Mouse (Mus musculus) cerebellum, adult (tissue): Measurements from ENCODE around the gene Ccdc177.
"Not testable (repeated sequence)": the region's sequence is repeated elsewhere in the genome, so short reads cannot be mapped to it uniquely, and the experiment has no call there.

Experiments used
- ATAC-seq: cut with Nextera tagmentation; 2 replicates; pipeline ENCODE4 v1.9.2; 2017; ENCODE audit warnings: mild to moderate bottlenecking, moderate library complexity, mixed read lengths; ENCODE audit not compliant: insufficient number of reproducible peaks, low FRiP score, low TSS enrichment

Gene Ccdc177

GRCm38 (mm10) chr12:80760396-80760801 lies at the start of gene Ccdc177:
Gene Ccdc177, minus strand, starts transcription at chr12:80760687.
- peak; percentile 72 for ATAC-seq

- no peak for ATAC-seq
Measured at GRCm38 (mm10) chr12:80810005-80810404, 49.5 kb upstream of the Ccdc177 start.

GRCm38 (mm10) chr12:80807451-80808085 lies 47.1 kb upstream of the Ccdc177 start:
- ATAC-seq = no peak

GRCm38 (mm10) chr12:80804861-80805428 lies 44.5 kb upstream of the Ccdc177 start:
- no peak for ATAC-seq

- ATAC-seq = 0 out of 2 replicates have a peak, but pooled peaks have one; percentile 26
Measured at GRCm38 (mm10) chr12:80803924-80804323, 43.4 kb upstream of the Ccdc177 start.

GRCm38 (mm10) chr12:80801443-80801842 lies 41.0 kb upstream of the Ccdc177 start:
- ATAC-seq = no peak

GRCm38 (mm10) chr12:80800156-80800555 lies 39.7 kb upstream of the Ccdc177 start:
- ATAC-seq = no peak

GRCm38 (mm10) chr12:80798271-80798670 lies 37.8 kb upstream of the Ccdc177 start:
- peak; percentile 94 for ATAC-seq

- no peak for ATAC-seq
Measured at GRCm38 (mm10) chr12:80794935-80795785, 34.7 kb upstream of the Ccdc177 start.

- no peak for ATAC-seq
Measured at GRCm38 (mm10) chr12:80794522-80794921, 34.0 kb upstream of the Ccdc177 start.

GRCm38 (mm10) chr12:80793535-80793934 lies 33.0 kb upstream of the Ccdc177 start:
- ATAC-seq = no peak

GRCm38 (mm10) chr12:80792867-80793266 lies 32.4 kb upstream of the Ccdc177 start:
- ATAC-seq = no peak

- no peak for ATAC-seq
Measured at GRCm38 (mm10) chr12:80791571-80792444, 31.3 kb upstream of the Ccdc177 start.

- ATAC-seq = peak; percentile 27; the same call in 1 of the 2 replicates
Measured at GRCm38 (mm10) chr12:80790700-80791570, 30.4 kb upstream of the Ccdc177 start.

- ATAC-seq = peak; percentile 87
Measured at GRCm38 (mm10) chr12:80789849-80790694, 29.6 kb upstream of the Ccdc177 start, which contains the start of gene Susd6. Gene Susd6, plus strand, starts transcription at chr12:80790510.

- ATAC-seq = not testable (repeated sequence)
Measured at GRCm38 (mm10) chr12:80789276-80789675, 28.8 kb upstream of the Ccdc177 start.

- ATAC-seq = no peak
Measured at GRCm38 (mm10) chr12:80788188-80788587, 27.7 kb upstream of the Ccdc177 start.

GRCm38 (mm10) chr12:80787604-80788003 lies 27.1 kb upstream of the Ccdc177 start:
- no peak for ATAC-seq
